ENCODE assay signal across 10 mouse cellular contexts in the genomic region with DNA sequence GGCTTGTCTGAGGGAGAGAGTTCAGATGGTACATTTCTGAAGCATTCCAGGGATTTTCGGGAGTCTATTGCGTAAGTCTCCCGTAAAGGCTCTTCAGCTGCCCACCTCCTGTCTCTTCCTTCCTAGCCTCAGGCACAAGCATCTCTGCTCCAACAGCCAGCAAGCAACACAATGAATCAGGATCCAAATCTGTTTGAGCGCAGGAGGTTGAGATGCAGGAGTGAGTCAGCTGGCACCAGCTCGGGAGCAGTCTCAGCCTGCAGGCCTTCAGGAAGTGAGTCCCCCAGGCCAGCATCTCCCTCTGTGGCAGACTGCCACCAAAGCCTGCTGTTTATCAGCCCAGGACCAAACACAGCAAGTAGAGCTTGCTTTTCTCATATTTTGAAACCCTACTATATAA. TPM values are rescaled to one million over a fixed set of nuclear protein-coding genes. Genes with fewer than 3 reads are reported as not detected.
DNase-seq lines count a peak whose midpoint lies in the region; ATAC-seq lines count a peak whose summit lies in the region.
"Had no signal": no experiment of that assay in that cellular context is flagged by ENCODE, and none has a peak within 500 bp of the region (broad histone marks: within the 10 kb centered on the region; RNA-seq: fewer than 3 reads in every experiment).

No protein-coding gene starts in this region.

- no peaks in the 10 kb centered on the region for H3K9me3 ChIP-seq in kidney, embryonic 15.5 days (replicated peaks)
- no peaks in the 10 kb centered on the region for H3K9me3 ChIP-seq in hindbrain, embryonic 12.5 days (replicated peaks)
- H3K9me3 ChIP-seq: embryonic facial prominence, embryonic 12.5 days had no signal

- H3K4me3 ChIP-seq in kidney, embryonic 15.5 days (replicated peaks), result no peak overlapping the region
- H3K4me3 ChIP-seq in hindbrain, embryonic 12.5 days, result no peak overlapping the region
- H3K4me3 ChIP-seq: embryonic facial prominence, embryonic 12.5 days had no signal

- H3K27ac ChIP-seq in kidney, embryonic 15.5 days, result no peak overlapping the region
- H3K27ac ChIP-seq in hindbrain, embryonic 12.5 days, result no peak overlapping the region
- H3K27ac ChIP-seq: embryonic facial prominence, embryonic 12.5 days had no signal

- DNase-seq in kidney, postnatal 10 days, result peak; percentile 61
- peak; percentile 98 for DNase-seq in brain, adult 2 months (ENCODE audit: low read depth, low spot score)
- peak; percentile 57 for DNase-seq in gastrocnemius, adult 18-20 months (ENCODE audit: low spot score)
- DNase-seq in layer of hippocampus, adult 11-12 months (ENCODE audit: low spot score), result peak; percentile 78
- peak; percentile 58 for DNase-seq in lung, postnatal 36 days
- DNase-seq in embryo, embryonic 11 days, result no peak

- no peak overlapping the region for H3K9ac ChIP-seq in kidney, embryonic 15.5 days
- H3K9ac ChIP-seq in hindbrain, embryonic 12.5 days, result no peak overlapping the region
- H3K9ac ChIP-seq: embryonic facial prominence, embryonic 12.5 days had no signal

- WGBS in kidney, embryonic 15.5 days, result 54% methylated on average over 5 of the region's 5 CpGs
- WGBS in hindbrain, embryonic 12.5 days, result 80% methylated on average over 5 of the region's 5 CpGs

- H3K4me2 ChIP-seq in kidney, embryonic 15.5 days, result no peak overlapping the region
- no peak overlapping the region for H3K4me2 ChIP-seq in hindbrain, embryonic 12.5 days (replicated peaks)
- H3K4me2 ChIP-seq: embryonic facial prominence, embryonic 12.5 days had no signal

- ATAC-seq in kidney, embryonic 15.5 days (replicated peaks; ENCODE audit: low FRiP score), result no peak
- no peak for ATAC-seq in hindbrain, embryonic 12.5 days (ENCODE audit: low FRiP score)

- no peaks in the 10 kb centered on the region for H3K27me3 ChIP-seq in kidney, embryonic 15.5 days
- H3K27me3 ChIP-seq in hindbrain, embryonic 12.5 days, result no peaks in the 10 kb centered on the region
- H3K27me3 ChIP-seq: CH12.LX; embryonic facial prominence, embryonic 12.5 days had no signal

- H3K36me3 ChIP-seq in kidney, embryonic 15.5 days, result peaks cover 2% of the 10 kb centered on the region
- no peaks in the 10 kb centered on the region; the same call in 1 of the 2 replicates for H3K36me3 ChIP-seq in hindbrain, embryonic 12.5 days

- H3K4me1 ChIP-seq in kidney, embryonic 15.5 days, result peaks cover 4% of the 10 kb centered on the region
- H3K4me1 ChIP-seq in hindbrain, embryonic 12.5 days, result no peaks in the 10 kb centered on the region
- H3K4me1 ChIP-seq: embryonic facial prominence, embryonic 12.5 days had no signal

RNA-seq across cellular contexts. Expression of gene Atp5l, which starts 15.6 kb away (rescaled TPM):
- polyA plus RNA-seq in kidney, embryonic 15.5 days (2015; fragmentation: Nextera tagmentation; extraction: Ambion mirVana), result 714 and 843 TPM in 2 replicates
- total RNA-seq in gastrocnemius, adult 18-20 months (2021), result 100 to 1,000 TPM; 671 to 820 TPM
- polyA plus RNA-seq in hindbrain, embryonic 12.5 days (2016; fragmentation: Nextera tagmentation; extraction: Ambion mirVana), result 489 and 578 TPM in 2 replicates

RNA-seq across cellular contexts. Expression of gene Kmt2a, which starts 23.9 kb away (rescaled TPM):
- 14.6 and 16.3 TPM in 2 replicates for polyA plus RNA-seq in kidney, embryonic 15.5 days (2015; fragmentation: Nextera tagmentation; extraction: Ambion mirVana)
- total RNA-seq in gastrocnemius, adult 18-20 months (2021), result 10 to 100 TPM; 16.4 to 19.5 TPM
- polyA plus RNA-seq in hindbrain, embryonic 12.5 days (2016; fragmentation: Nextera tagmentation; extraction: Ambion mirVana), result 29.5 and 33.2 TPM in 2 replicates
